Mouse (Mus musculus) stomach, postnatal 0 days (tissue): ENCODE data around the gene Tmem259.

Experiments used
- CTCF ChIP-seq: IDR thresholded peaks from 2 replicates; pipeline ENCODE4 v1.5.1; 2016; ENCODE audit warnings: antibody characterized with exemption, low read depth, mild to moderate bottlenecking, moderate library complexity
- EP300 ChIP-seq: optimal IDR thresholded peaks from 2 replicates; pipeline ENCODE3; 2016; ENCODE audit warnings: antibody characterized with exemption

DNA sequence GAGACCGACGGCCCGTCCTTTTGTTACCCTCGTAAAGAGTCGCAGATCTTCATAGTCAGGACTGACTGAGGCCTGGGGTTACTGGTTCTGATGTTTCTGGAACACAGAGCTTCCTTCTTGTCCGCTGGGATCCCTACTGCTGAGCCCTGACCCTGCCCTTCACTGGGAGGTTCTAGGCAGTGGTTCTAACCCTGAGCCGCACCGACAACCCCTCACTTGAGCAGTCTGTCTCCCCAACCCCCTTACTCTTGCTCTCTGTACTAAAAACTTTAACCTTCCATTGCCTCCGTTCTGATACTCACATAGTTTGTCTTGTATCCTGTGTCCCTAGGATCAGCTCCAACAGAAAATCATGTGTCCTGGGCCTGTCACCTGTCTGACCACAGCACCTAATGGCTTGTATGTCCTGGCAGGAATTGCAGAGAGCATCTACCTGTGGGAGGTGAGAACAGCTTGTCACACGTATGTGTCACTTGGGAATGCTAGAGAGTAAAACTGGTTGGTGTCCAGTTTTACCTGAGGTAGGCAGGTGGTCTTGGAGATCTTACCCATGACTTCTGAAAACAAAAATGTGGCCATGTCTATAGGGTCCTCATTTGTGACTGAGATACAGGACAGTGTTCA is 23.3 kb downstream of the Tmem259 start:
- TF ChIP-seq CTCF (no peak), EP300 (no peak)
